Mouse (Mus musculus): ENCODE measurements at regions not wholly inside any gene's neighbourhood (a gene's known extent, or its start where the extent isn't known, plus 50 kb on each side); places are given as distances from the start of the nearest gene placed in this dataset.

- no peak for TF ChIP-seq CTCF (IDR thresholded peaks at IDR 0.05; ENCODE audit: insufficient read depth, low read depth, low read length)
- TF ChIP-seq POLR2A (IDR thresholded peaks at IDR 0.05; ENCODE audit: insufficient read depth, low read depth, low read length) = no peak
Observed at GRCm38 (mm10) chr1:119344046-119344445, 78.0 kb downstream of the Inhbb start.

Data from olfactory bulb, adult 2 months (tissue).